Mouse (Mus musculus) heart, postnatal 0 days (tissue): Measurements from ENCODE around the gene Gm28635.

Experiments
- CTCF ChIP-seq: IDR thresholded peaks from 2 replicates; pipeline ENCODE4 v1.5.1; 2016; ENCODE audit warnings: antibody characterized with exemption, control low read depth, low read depth
- EP300 ChIP-seq: IDR thresholded peaks from 2 replicates; pipeline ENCODE4 v1.6.1; 2016; ENCODE audit warnings: antibody characterized with exemption, low read depth

DNA sequence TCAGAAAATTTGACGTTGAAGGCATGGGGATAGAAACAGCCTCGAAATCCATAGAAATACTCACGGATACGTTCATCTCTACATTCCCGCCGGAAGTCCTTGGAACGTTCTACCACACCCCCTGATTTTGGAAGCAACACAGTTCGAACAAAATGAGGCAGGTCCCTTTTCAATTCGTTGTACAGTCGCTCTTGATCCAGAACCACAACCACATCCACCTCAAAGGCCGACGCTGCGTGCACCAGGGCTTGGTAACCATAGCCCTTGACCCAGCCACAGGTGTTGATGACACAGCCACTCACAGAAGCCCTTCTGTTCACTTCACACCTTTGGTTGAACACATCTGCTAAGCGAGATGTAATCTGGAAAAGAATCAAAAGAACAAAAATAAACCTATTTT, 46.0 kb upstream of the Gm28635 start:
- TF ChIP-seq EP300: no peak
- no peak for TF ChIP-seq CTCF
